Mouse (Mus musculus) forebrain, postnatal 0 days (tissue): ENCODE data around the gene Rbp7. TPM values are rescaled to one million over a fixed set of nuclear protein-coding genes. Genes with fewer than 3 reads are reported as not detected.
"Not testable (repeated sequence)": the region's sequence is repeated elsewhere in the genome, so short reads cannot be mapped to it uniquely, and the experiment has no call there.

ENCODE experiments used
- ATAC-seq: fragments of 200-750 bp; cut with Nextera tagmentation; 2 replicates; pipeline ENCODE4 v1.8.0; 2017; ENCODE audit warnings: mild to moderate bottlenecking, moderate library complexity
- DNase-seq: peaks from one replicate; pipeline ENCODE4 v3.0.0-alpha.2; 2015
- H3K27ac ChIP-seq: fragments of 300-500 bp; sonication (generic); 2 replicates; pipeline ENCODE4 v1.5.1; 2014; ENCODE audit warnings: low read depth, mild to moderate bottlenecking, antibody characterized with exemption, low read length, moderate library complexity, mixed read lengths
- H3K27me3 ChIP-seq: fragments of 300-500 bp; sonication (generic); 2 replicates; pipeline ENCODE4 v1.6.1; 2014; ENCODE audit warnings: mild to moderate bottlenecking, low read length, mixed read lengths; ENCODE audit not compliant: insufficient read depth
- H3K36me3 ChIP-seq: fragments of 300-500 bp; sonication (generic); 2 replicates; pipeline ENCODE4 v1.6.1; 2014; ENCODE audit warnings: mild to moderate bottlenecking, moderate library complexity; ENCODE audit not compliant: insufficient read depth
- H3K4me1 ChIP-seq: fragments of 300-500 bp; sonication (generic); 2 replicates; pipeline ENCODE4 v1.6.1; 2014; ENCODE audit warnings: antibody characterized with exemption; ENCODE audit not compliant: insufficient read depth
- H3K4me2 ChIP-seq: fragments of 300-500 bp; sonication (generic); 2 replicates; pipeline ENCODE4 v1.6.1; 2014; ENCODE audit warnings: low read depth, mild to moderate bottlenecking, moderate library complexity
- H3K4me3 ChIP-seq: fragments of 300-500 bp; sonication (generic); 2 replicates; pipeline ENCODE4 v1.5.1; 2014; ENCODE audit warnings: low read depth, low read length, mixed read lengths
- H3K9ac ChIP-seq: fragments of 300-500 bp; sonication (generic); 2 replicates; pipeline ENCODE4 v1.6.1; 2014; ENCODE audit warnings: mild to moderate bottlenecking
- H3K9me3 ChIP-seq: fragments of 300-500 bp; sonication (generic); 2 replicates; pipeline ENCODE4 v1.6.1; 2016; ENCODE audit warnings: low read length
- CTCF ChIP-seq: sonication (generic); IDR thresholded peaks from 2 replicates; pipeline ENCODE4 v1.5.1; 2016; ENCODE audit warnings: antibody characterized with exemption, control low read depth, low read depth
- WGBS: fragments of 180-500 bp; shearing (Covaris S2); extraction: QIAGEN DNeasy Blood & Tissue Kit; methylation state at CpG from one replicate; pipeline ENCODE4 v1.1.7; 2014; 5-methylcytosine and 5-hydroxymethylcytosine counted together
- polyA plus RNA-seq: library from polyadenylated mRNA; unstranded; fragments of >200 nt; fragmentation: Nextera tagmentation; extraction: Ambion mirVana; gene quantifications from 2 replicates; pipeline ENCODE4 v1.2.1, GENCODE M21; 2015
- total RNA-seq: library from RNA; depleted of rRNA; stranded (reverse); fragments of >200 nt; gene quantifications from 2 replicates; pipeline ENCODE4 v1.2.3, GENCODE M21; 2014

Gene Rbp7
- total and polyA plus RNA-seq, 2 experiments from 2014 or later, result 0.30 TPM; not detected in 1

DNA sequence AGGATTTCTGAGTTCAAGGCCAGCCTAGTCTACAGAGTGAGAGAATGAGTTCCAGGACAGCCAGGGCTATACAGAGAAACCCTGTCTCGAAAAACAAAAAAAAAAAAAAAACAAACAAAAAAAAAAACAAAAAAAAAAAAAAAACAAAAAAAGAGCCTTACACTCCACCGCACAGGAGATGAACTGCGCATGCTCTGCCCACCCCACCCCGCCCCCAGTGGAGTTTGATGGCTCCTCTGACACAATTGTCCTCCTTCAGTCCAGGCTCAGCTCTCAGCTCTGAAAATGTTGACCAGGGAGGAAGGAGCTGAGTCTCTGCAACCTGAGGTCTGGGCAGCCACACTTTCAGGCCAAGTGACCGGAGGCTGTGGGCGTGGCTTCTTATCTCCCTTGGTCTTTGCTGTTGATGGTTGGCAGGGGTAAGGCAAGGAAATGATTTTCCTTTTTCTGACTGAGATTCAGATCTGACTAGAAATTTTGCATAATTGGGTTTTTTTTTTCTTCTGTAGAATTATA lies 8.7 kb upstream of the Rbp7 start:
- DNase-seq (no peak), ATAC-seq (no peak)
- WGBS, result 84% methylated on average over 6 of the region's 6 CpGs

DNA sequence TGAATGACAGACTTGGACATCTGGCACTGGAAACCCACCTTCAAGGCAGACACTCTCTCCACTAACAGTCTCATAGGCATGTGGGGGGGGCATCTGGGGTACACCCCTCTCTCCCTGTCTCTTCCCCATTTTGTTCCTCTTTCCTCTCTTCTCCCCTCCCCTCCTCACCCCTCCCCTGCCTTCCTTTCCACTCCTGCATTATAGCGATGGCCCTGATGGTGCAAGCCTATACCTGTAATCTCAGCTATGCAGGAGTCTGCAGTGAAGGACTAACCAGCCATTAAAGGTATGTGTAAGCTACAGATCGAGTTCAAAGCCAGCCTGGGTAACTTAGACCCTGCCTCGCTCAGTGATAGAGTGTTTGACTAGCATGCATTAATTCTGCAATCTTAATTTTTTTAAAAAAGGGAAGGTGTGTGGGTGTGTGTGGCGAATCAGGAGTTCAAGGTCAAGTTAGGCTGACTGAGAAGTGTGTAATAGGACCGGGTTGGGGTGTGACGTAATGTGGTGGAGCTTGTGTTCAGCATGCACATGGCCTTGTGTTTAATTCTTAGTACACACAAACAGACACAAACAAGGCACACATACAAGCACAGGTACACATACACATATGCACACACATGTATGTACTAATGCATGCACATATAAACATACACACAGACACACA lies 7.7 kb upstream of the Rbp7 start:
- ATAC-seq, result no peak
- no peak for DNase-seq
- WGBS, result 91% methylated on average over 6 of the region's 6 CpGs
- Histone ChIP-seq H3K9me3 (no peaks in the 10 kb centered on the region), H3K4me3 (no peak overlapping the region), H3K36me3 (no peaks in the 10 kb centered on the region), H3K27me3 (no peaks in the 10 kb centered on the region), H3K9ac (no peak overlapping the region), H3K4me1 (no peaks in the 10 kb centered on the region), H3K4me2 (no peak overlapping the region), H3K27ac (no peak overlapping the region)
- no peak for TF ChIP-seq CTCF

More for the DNA sequence above, 8.7 kb upstream of the Rbp7 start:
- Histone ChIP-seq H3K9me3 (no peaks in the 10 kb centered on the region), H3K9ac (no peak overlapping the region), H3K4me2 (no peak overlapping the region), H3K36me3 (no peaks in the 10 kb centered on the region), H3K4me1 (no peaks in the 10 kb centered on the region), H3K4me3 (no peak overlapping the region), H3K27me3 (no peaks in the 10 kb centered on the region), H3K27ac (no peak overlapping the region)
- TF ChIP-seq CTCF, result no peak

GRCm38 (mm10) chr4:149461579-149462304 lies 7.0 kb upstream of the Rbp7 start:
- 60% methylated on average over 6 of the region's 7 CpGs for WGBS
- Histone ChIP-seq H3K36me3 (no peaks in the 10 kb centered on the region), H3K9ac (no peak overlapping the region), H3K4me3 (no peak overlapping the region), H3K27ac (no peak overlapping the region), H3K27me3 (no peaks in the 10 kb centered on the region), H3K9me3 (no peaks in the 10 kb centered on the region), H3K4me2 (no peak overlapping the region), H3K4me1 (no peaks in the 10 kb centered on the region)
- ATAC-seq (no peak), DNase-seq (no peak)
- no peak for TF ChIP-seq CTCF

- H3K9ac ChIP-seq, H3K27ac ChIP-seq, H3K4me2 ChIP-seq, H3K4me3 ChIP-seq, H3K36me3 ChIP-seq, ATAC-seq, H3K4me1 ChIP-seq, H3K27me3 ChIP-seq, DNase-seq, H3K9me3 ChIP-seq: not testable (repeated sequence)
- peak; percentile 22; the same call in 1 of the 2 replicates for TF ChIP-seq CTCF
- 100% methylated on average over 2 of the region's 2 CpGs for WGBS
These were observed 5.7 kb upstream of the Rbp7 start for GRCm38 (mm10) chr4:149460475-149460874.

DNA sequence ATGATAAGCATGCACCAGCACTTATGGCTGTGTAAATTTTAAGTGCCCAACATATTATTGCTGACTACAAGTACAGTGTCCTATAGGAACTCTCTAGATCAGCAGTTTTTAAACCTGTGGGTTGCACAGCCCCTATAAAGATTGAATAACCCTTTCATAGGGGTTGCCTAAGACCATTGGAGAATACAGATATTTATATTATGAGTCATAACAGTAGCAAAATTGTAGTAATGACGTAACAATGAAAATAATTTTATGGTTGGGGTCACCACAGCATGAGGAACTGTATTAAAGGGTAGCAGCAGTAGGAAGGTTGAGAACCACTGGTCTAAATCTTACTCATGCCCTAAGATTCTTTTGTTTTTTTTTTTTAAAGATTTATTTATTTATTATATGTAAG lies 4.6 kb upstream of the Rbp7 start:
- ATAC-seq, result no peak
- Histone ChIP-seq H3K27ac (no peak overlapping the region), H3K27me3 (no peaks in the 10 kb centered on the region)

DNA sequence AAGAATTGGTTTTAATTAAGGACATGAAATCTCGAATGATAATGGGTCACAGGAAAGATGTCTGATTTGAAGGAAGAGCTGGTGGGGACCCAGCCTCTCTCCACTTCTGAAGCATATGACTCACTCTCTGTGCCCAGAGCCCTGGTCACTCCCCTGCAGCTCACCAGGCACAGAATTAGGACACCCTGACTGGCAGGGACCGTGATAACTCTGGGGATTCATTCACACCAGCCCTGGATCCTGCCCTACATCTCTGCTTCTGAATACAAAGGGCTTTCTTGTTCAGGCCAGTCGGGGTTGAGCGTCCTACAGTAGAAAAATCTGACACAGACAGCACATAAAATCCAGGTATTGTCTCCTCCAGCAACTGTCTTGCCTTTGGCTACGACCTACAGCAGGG lies 3.7 kb upstream of the Rbp7 start:
- H3K4me1 ChIP-seq, result no peaks in the 10 kb centered on the region
- DNase-seq, result no peak

More for the DNA sequence above, 4.6 kb upstream of the Rbp7 start:
- Histone ChIP-seq H3K4me3 (no peak overlapping the region), H3K9ac (no peak overlapping the region), H3K4me2 (no peak overlapping the region), H3K36me3 (no peaks in the 10 kb centered on the region), H3K9me3 (no peaks in the 10 kb centered on the region), H3K4me1 (no peaks in the 10 kb centered on the region)
- 94% methylated on average over 1 of the region's 1 CpGs for WGBS
- DNase-seq, result no peak
- no peak for TF ChIP-seq CTCF

DNA sequence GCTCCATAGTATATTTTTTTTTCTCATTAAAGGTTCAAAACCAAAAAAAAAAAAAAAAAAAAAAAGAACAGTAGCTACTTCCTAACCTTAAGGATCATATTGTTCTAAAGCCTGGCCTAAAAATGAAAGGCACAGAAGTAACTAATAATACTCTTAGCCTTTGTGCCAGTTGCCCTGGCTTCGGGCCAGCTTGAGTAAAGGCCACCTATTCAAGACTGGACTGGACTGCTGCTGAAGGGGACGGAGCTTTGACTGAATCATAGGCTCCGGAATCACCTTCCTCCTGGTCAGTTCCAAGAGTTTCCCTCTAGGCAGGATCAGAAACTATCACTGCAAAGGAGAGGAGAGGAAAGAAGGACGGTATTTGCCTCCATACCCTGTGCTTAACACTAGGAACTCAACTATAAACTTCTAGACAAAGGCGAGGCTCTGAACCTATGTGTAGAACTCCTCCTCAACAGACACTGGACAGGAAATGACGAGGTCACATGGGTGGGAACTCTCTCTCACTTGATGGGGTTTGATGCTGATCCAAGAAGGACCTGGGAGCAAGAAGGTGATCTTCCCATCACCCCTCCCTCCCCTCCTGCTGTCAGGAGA lies 3.2 kb upstream of the Rbp7 start:
- Histone ChIP-seq H3K9ac (no peak overlapping the region), H3K27me3 (no peaks in the 10 kb centered on the region), H3K4me3 (no peak overlapping the region), H3K36me3 (no peaks in the 10 kb centered on the region), H3K4me2 (no peak overlapping the region), H3K27ac (no peak overlapping the region), H3K9me3 (no peaks in the 10 kb centered on the region), H3K4me1 (no peaks in the 10 kb centered on the region)
- DNase-seq (no peak), ATAC-seq (no peak)
- TF ChIP-seq CTCF, result no peak
- WGBS, result 71% methylated on average over 6 of the region's 6 CpGs

More for the DNA sequence above, 3.7 kb upstream of the Rbp7 start:
- 59% methylated on average over 5 of the region's 5 CpGs for WGBS
- Histone ChIP-seq H3K36me3 (no peaks in the 10 kb centered on the region), H3K4me3 (no peak overlapping the region), H3K4me2 (no peak overlapping the region), H3K27ac (no peak overlapping the region), H3K27me3 (no peaks in the 10 kb centered on the region), H3K9ac (no peak overlapping the region), H3K9me3 (no peaks in the 10 kb centered on the region)
- TF ChIP-seq CTCF, result no peak
- ATAC-seq, result no peak; the same call in 1 of the 2 replicates

GRCm38 (mm10) chr4:149457163-149457562 lies 2.4 kb upstream of the Rbp7 start:
- WGBS, result 94% methylated on average over 24 of the region's 27 CpGs
- H3K27ac ChIP-seq, H3K9ac ChIP-seq, H3K9me3 ChIP-seq, ATAC-seq, H3K4me3 ChIP-seq, H3K27me3 ChIP-seq, H3K4me1 ChIP-seq, DNase-seq, H3K4me2 ChIP-seq, H3K36me3 ChIP-seq: not testable (repeated sequence)
